Mouse (Mus musculus) monocyte, adult 5-6 weeks (primary cell): Measurements from ENCODE around the gene Pate4. TPM values are rescaled to one million over a fixed set of nuclear protein-coding genes. Genes with fewer than 3 reads are reported as not detected.

Experiments used
- total RNA-seq: library from RNA; stranded (forward); fragments of 200-1000, 200-491, 200-594 nt; gene quantifications from 3 replicates; pipeline ENCODE4 v1.2.3, GENCODE M21; 2017

Gene Pate4
- total RNA-seq, 1 experiment from 2014 or later = not detected

Other genes with a start within 250 kb of the Pate4 start
- gene Cdon, start 190.8 kb downstream of the Pate4 start, total RNA-seq = 0.19 to 0.68 TPM in 2 of 3 replicates, not detected in the other
- gene Gm1113, start 93.7 kb downstream of the Pate4 start, total RNA-seq = not detected in 3 replicates
- 0.10 to 0.64 TPM (median 0.57 TPM) in 3 replicates for gene Ddx25, start 53.4 kb downstream of the Pate4 start, total RNA-seq
- 17.2 to 30.8 TPM (median 30.7 TPM) in 3 replicates for gene Pus3, start 53.3 kb downstream of the Pate4 start, total RNA-seq
- not detected in 3 replicates for gene Pate2, start 41.7 kb downstream of the Pate4 start, total RNA-seq
- 8.4 to 10.2 TPM (median 9.8 TPM) in 3 replicates for gene Hyls1, start 41.5 kb downstream of the Pate4 start, total RNA-seq
- gene Pate3, start 36.3 kb upstream of the Pate4 start, total RNA-seq = not detected in 3 replicates
- not detected in 3 replicates for gene Pate1, start 75.4 kb upstream of the Pate4 start, total RNA-seq
- gene Gm17677, start 129.1 kb upstream of the Pate4 start, total RNA-seq = not detected in 3 replicates
- gene Gm17727, start 166.2 kb upstream of the Pate4 start, total RNA-seq = not detected in 3 replicates
- not detected in 3 replicates for gene Gm27235, start 178.2 kb upstream of the Pate4 start, total RNA-seq
- not detected in 3 replicates for gene D730048I06Rik, start 178.2 kb upstream of the Pate4 start, total RNA-seq
- gene 9230110F15Rik, start 232.2 kb upstream of the Pate4 start, total RNA-seq = not detected in 3 replicates